Mouse (Mus musculus): Measurements from ENCODE around the gene Mid1. TPM values are rescaled to one million over a fixed set of nuclear protein-coding genes. Genes with fewer than 3 reads are reported as not detected.
A peak's percentile ranks its signal among the peaks of the same experiment; 100 is the strongest.
"Not testable (repeated sequence)": the region's sequence is repeated elsewhere in the genome, so short reads cannot be mapped to it uniquely, and the experiment has no call there.

Mid1 gene
- polyA plus RNA-seq, 1 experiment from 2014 or later, result 1.7 TPM

GRCm38 (mm10) chrX:169973806-169974205, 288.8 kb downstream of the Mid1 start:
- not testable (repeated sequence) for DNase-seq (ENCODE audit: low spot score); H3K27ac ChIP-seq (ENCODE audit: low read length); H3K27me3 ChIP-seq (replicated peaks; ENCODE audit: insufficient read depth, low read length); H3K4me1 ChIP-seq (ENCODE audit: insufficient read depth, low read depth, low read length); H3K36me3 ChIP-seq (ENCODE audit: insufficient read depth, low read length); H3K9me3 ChIP-seq (ENCODE audit: low read length); H3K9ac ChIP-seq (replicated peaks; ENCODE audit: low read depth); H3K4me2 ChIP-seq (replicated peaks; ENCODE audit: low read depth, low read length); ATAC-seq; H3K4me3 ChIP-seq (ENCODE audit: low read depth, low read length)
- WGBS, result 58% methylated on average over 3 of the region's 3 CpGs

- not testable (repeated sequence) for ATAC-seq; H3K27me3 ChIP-seq (replicated peaks; ENCODE audit: insufficient read depth, low read length); H3K27ac ChIP-seq (ENCODE audit: low read length); H3K4me1 ChIP-seq (ENCODE audit: insufficient read depth, low read depth, low read length); H3K9me3 ChIP-seq (ENCODE audit: low read length); H3K4me3 ChIP-seq (ENCODE audit: low read depth, low read length); DNase-seq (ENCODE audit: low spot score); H3K9ac ChIP-seq (replicated peaks; ENCODE audit: low read depth); H3K36me3 ChIP-seq (ENCODE audit: insufficient read depth, low read length); H3K4me2 ChIP-seq (replicated peaks; ENCODE audit: low read depth, low read length)
- WGBS, result 69% methylated on average over 4 of the region's 4 CpGs
Measured at GRCm38 (mm10) chrX:169974456-169974855, 289.5 kb downstream of the Mid1 start.

GRCm38 (mm10) chrX:169974974-169975373, 290.0 kb downstream of the Mid1 start:
- H3K4me2 ChIP-seq (replicated peaks; ENCODE audit: low read depth, low read length); ATAC-seq; H3K36me3 ChIP-seq (ENCODE audit: insufficient read depth, low read length); H3K4me3 ChIP-seq (ENCODE audit: low read depth, low read length); H3K9me3 ChIP-seq (ENCODE audit: low read length); H3K4me1 ChIP-seq (ENCODE audit: insufficient read depth, low read depth, low read length); H3K27ac ChIP-seq (ENCODE audit: low read length); H3K9ac ChIP-seq (replicated peaks; ENCODE audit: low read depth); DNase-seq (ENCODE audit: low spot score); H3K27me3 ChIP-seq (replicated peaks; ENCODE audit: insufficient read depth, low read length): not testable (repeated sequence)
- 50% methylated on average over 6 of the region's 6 CpGs for WGBS

GRCm38 (mm10) chrX:169975681-169976131, 290.7 kb downstream of the Mid1 start:
- H3K4me3 ChIP-seq (ENCODE audit: low read depth, low read length); H3K9me3 ChIP-seq (ENCODE audit: low read length); H3K4me2 ChIP-seq (replicated peaks; ENCODE audit: low read depth, low read length); H3K36me3 ChIP-seq (ENCODE audit: insufficient read depth, low read length); H3K27me3 ChIP-seq (replicated peaks; ENCODE audit: insufficient read depth, low read length); H3K4me1 ChIP-seq (ENCODE audit: insufficient read depth, low read depth, low read length); H3K9ac ChIP-seq (replicated peaks; ENCODE audit: low read depth); H3K27ac ChIP-seq (ENCODE audit: low read length): not testable (repeated sequence)
- WGBS, result 52% methylated on average over 3 of the region's 3 CpGs
- DNase-seq (ENCODE audit: low spot score), result peak; percentile 80
- peak; percentile 62 for ATAC-seq

- not testable (repeated sequence) for H3K4me2 ChIP-seq (replicated peaks; ENCODE audit: low read depth, low read length); H3K4me1 ChIP-seq (ENCODE audit: insufficient read depth, low read depth, low read length); DNase-seq (ENCODE audit: low spot score); H3K36me3 ChIP-seq (ENCODE audit: insufficient read depth, low read length); H3K9ac ChIP-seq (replicated peaks; ENCODE audit: low read depth); H3K4me3 ChIP-seq (ENCODE audit: low read depth, low read length); ATAC-seq; H3K27ac ChIP-seq (ENCODE audit: low read length); H3K9me3 ChIP-seq (ENCODE audit: low read length); H3K27me3 ChIP-seq (replicated peaks; ENCODE audit: insufficient read depth, low read length)
- 61% methylated on average over 5 of the region's 5 CpGs for WGBS
Measured at GRCm38 (mm10) chrX:169976340-169976739, 291.3 kb downstream of the Mid1 start.

- WGBS, result 86% methylated on average over 7 of the region's 7 CpGs
- DNase-seq (ENCODE audit: low spot score); H3K36me3 ChIP-seq (ENCODE audit: insufficient read depth, low read length); H3K27ac ChIP-seq (ENCODE audit: low read length); H3K4me1 ChIP-seq (ENCODE audit: insufficient read depth, low read depth, low read length); H3K4me2 ChIP-seq (replicated peaks; ENCODE audit: low read depth, low read length); H3K9me3 ChIP-seq (ENCODE audit: low read length); H3K9ac ChIP-seq (replicated peaks; ENCODE audit: low read depth); H3K4me3 ChIP-seq (ENCODE audit: low read depth, low read length); ATAC-seq: not testable (repeated sequence)
- H3K27me3 ChIP-seq (replicated peaks; ENCODE audit: insufficient read depth, low read length), result peaks cover 11% of the 10 kb centered on the region; the same call in 1 of the 2 replicates
Measured at GRCm38 (mm10) chrX:169977856-169978435, 292.9 kb downstream of the Mid1 start.

- H3K9ac ChIP-seq (replicated peaks; ENCODE audit: low read depth); H3K27ac ChIP-seq (ENCODE audit: low read length); H3K4me1 ChIP-seq (ENCODE audit: insufficient read depth, low read depth, low read length); ATAC-seq; H3K9me3 ChIP-seq (ENCODE audit: low read length); H3K36me3 ChIP-seq (ENCODE audit: insufficient read depth, low read length): not testable (repeated sequence)
- Histone ChIP-seq H3K4me2 (replicated peaks; ENCODE audit: low read depth, low read length) (peak overlapping the region; percentile 20; the same call in 1 of the 2 replicates), H3K27me3 (replicated peaks; ENCODE audit: insufficient read depth, low read length) (peaks cover 11% of the 10 kb centered on the region; the same call in 1 of the 2 replicates), H3K4me3 (ENCODE audit: low read depth, low read length) (0 out of 2 replicates have a peak overlapping the region, but pooled peaks have one; percentile 1)
- peak; percentile 85 for DNase-seq (ENCODE audit: low spot score)
- 61% methylated on average over 29 of the region's 29 CpGs for WGBS
Measured at GRCm38 (mm10) chrX:169978436-169979381, 293.7 kb downstream of the Mid1 start.

GRCm38 (mm10) chrX:169979461-169980202, 294.6 kb downstream of the Mid1 start:
- WGBS, result 66% methylated on average over 20 of the region's 20 CpGs
- H3K4me1 ChIP-seq (ENCODE audit: insufficient read depth, low read depth, low read length); H3K36me3 ChIP-seq (ENCODE audit: insufficient read depth, low read length); H3K27ac ChIP-seq (ENCODE audit: low read length); ATAC-seq; H3K4me2 ChIP-seq (replicated peaks; ENCODE audit: low read depth, low read length); H3K4me3 ChIP-seq (ENCODE audit: low read depth, low read length); DNase-seq (ENCODE audit: low spot score); H3K9ac ChIP-seq (replicated peaks; ENCODE audit: low read depth); H3K9me3 ChIP-seq (ENCODE audit: low read length): not testable (repeated sequence)
- peaks cover 11% of the 10 kb centered on the region; the same call in 1 of the 2 replicates for H3K27me3 ChIP-seq (replicated peaks; ENCODE audit: insufficient read depth, low read length)

- H3K9ac ChIP-seq (replicated peaks; ENCODE audit: low read depth); H3K4me3 ChIP-seq (ENCODE audit: low read depth, low read length); H3K27ac ChIP-seq (ENCODE audit: low read length); H3K9me3 ChIP-seq (ENCODE audit: low read length); ATAC-seq; H3K4me2 ChIP-seq (replicated peaks; ENCODE audit: low read depth, low read length); H3K4me1 ChIP-seq (ENCODE audit: insufficient read depth, low read depth, low read length); H3K36me3 ChIP-seq (ENCODE audit: insufficient read depth, low read length): not testable (repeated sequence)
- WGBS, result 41% methylated on average over 6 of the region's 6 CpGs
- peaks cover 11% of the 10 kb centered on the region; the same call in 1 of the 2 replicates for H3K27me3 ChIP-seq (replicated peaks; ENCODE audit: insufficient read depth, low read length)
- peak; percentile 31 for DNase-seq (ENCODE audit: low spot score)
Measured at GRCm38 (mm10) chrX:169980203-169980556, 295.2 kb downstream of the Mid1 start.
